Mouse (Mus musculus) midbrain, embryonic 14.5 days (tissue): ENCODE results near the gene Cobll1. TPM values are rescaled to one million over a fixed set of nuclear protein-coding genes. Genes with fewer than 3 reads are reported as not detected.

Source experiments
- ATAC-seq: fragments of 200-750 bp; cut with Nextera tagmentation; 2 replicates; pipeline ENCODE4 v1.8.0; 2017; ENCODE audit warnings: moderate number of reproducible peaks, moderate library complexity; ENCODE audit not compliant: low FRiP score, low TSS enrichment
- DNase-seq: peaks from one replicate; pipeline ENCODE4 v3.0.0-alpha.2; 2015
- H3K27ac ChIP-seq: fragments of 300-500 bp; sonication (generic); replicated peaks from 2 replicates; pipeline ENCODE4 v1.5.1; 2014; ENCODE audit warnings: mild to moderate bottlenecking, low read depth, low read length, moderate library complexity
- H3K27me3 ChIP-seq: fragments of 300-500 bp; sonication (generic); 2 replicates; pipeline ENCODE4 v1.6.1; 2014; ENCODE audit warnings: low read length, control low read depth, mixed read lengths; ENCODE audit not compliant: control insufficient read depth, insufficient read depth
- H3K36me3 ChIP-seq: fragments of 300-500 bp; sonication (generic); 2 replicates; pipeline ENCODE4 v1.6.1; 2014; ENCODE audit warnings: low read length, control low read depth; ENCODE audit not compliant: control insufficient read depth, insufficient read depth
- H3K4me1 ChIP-seq: fragments of 300-500 bp; sonication (generic); 2 replicates; pipeline ENCODE4 v1.6.1; 2014; ENCODE audit warnings: mild to moderate bottlenecking, antibody characterized with exemption, low read length, control low read depth; ENCODE audit not compliant: control insufficient read depth, insufficient read depth
- H3K4me2 ChIP-seq: fragments of 300-500 bp; sonication (generic); 2 replicates; pipeline ENCODE4 v1.6.1; 2014; ENCODE audit warnings: mild to moderate bottlenecking, low read length, moderate library complexity
- H3K4me3 ChIP-seq: fragments of 300-500 bp; sonication (generic); replicated peaks from 2 replicates; pipeline ENCODE4 v1.5.1; 2014; ENCODE audit warnings: low read depth, low read length
- H3K9ac ChIP-seq: fragments of 300-500 bp; sonication (generic); replicated peaks from 2 replicates; pipeline ENCODE4 v1.6.1; 2014; ENCODE audit warnings: mild to moderate bottlenecking, low read length, moderate library complexity
- H3K9me3 ChIP-seq: fragments of 300-500 bp; sonication (generic); 2 replicates; pipeline ENCODE4 v1.6.1; 2016; ENCODE audit warnings: low read length, control low read depth, mixed read lengths; ENCODE audit not compliant: control insufficient read depth
- WGBS: fragments of 180-500 bp; shearing (Covaris S2); extraction: QIAGEN DNeasy Blood & Tissue Kit; methylation state at CpG from one replicate; pipeline ENCODE4 v1.1.7; 2014; 5-methylcytosine and 5-hydroxymethylcytosine counted together
- polyA plus RNA-seq: library from polyadenylated mRNA; unstranded; fragments of >200 nt; fragmentation: Nextera tagmentation; extraction: Ambion mirVana; gene quantifications from 2 replicates; pipeline ENCODE4 v1.2.1, GENCODE M21; 2014

Cobll1 gene
- polyA plus RNA-seq, 1 experiment from 2014 or later: 3.5 TPM

- H3K36me3 ChIP-seq: no peaks in the 10 kb centered on the region
- H3K9me3 ChIP-seq: no peaks in the 10 kb centered on the region
- no peaks in the 10 kb centered on the region for H3K4me1 ChIP-seq
- H3K27ac ChIP-seq: no peak overlapping the region
- WGBS: 91% methylated on average over 2 of the region's 2 CpGs
- no peak overlapping the region for H3K4me3 ChIP-seq
- no peak overlapping the region for H3K9ac ChIP-seq
- no peaks in the 10 kb centered on the region for H3K27me3 ChIP-seq
- DNase-seq (no peak), ATAC-seq (no peak)
- no peak overlapping the region for H3K4me2 ChIP-seq
Measured at GRCm38 (mm10) chr2:65161715-65162114, 77.5 kb downstream of the Cobll1 start.

- WGBS: 81% methylated on average over 5 of the region's 5 CpGs
- H3K4me1 ChIP-seq: no peaks in the 10 kb centered on the region
- H3K9ac ChIP-seq: no peak overlapping the region
- H3K36me3 ChIP-seq: no peaks in the 10 kb centered on the region
- no peak for ATAC-seq
- no peak overlapping the region for H3K4me3 ChIP-seq
- H3K4me2 ChIP-seq: no peak overlapping the region
- H3K9me3 ChIP-seq: no peaks in the 10 kb centered on the region
- no peak overlapping the region for H3K27ac ChIP-seq
- DNase-seq: no peak
- H3K27me3 ChIP-seq: no peaks in the 10 kb centered on the region
Measured at GRCm38 (mm10) chr2:65157981-65158651, 81.1 kb downstream of the Cobll1 start.

- Histone ChIP-seq H3K27me3 (no peaks in the 10 kb centered on the region), H3K27ac (no peak overlapping the region), H3K9me3 (no peaks in the 10 kb centered on the region), H3K4me1 (no peaks in the 10 kb centered on the region), H3K36me3 (no peaks in the 10 kb centered on the region), H3K4me3 (no peak overlapping the region), H3K9ac (no peak overlapping the region), H3K4me2 (no peak overlapping the region)
- 85% methylated on average over 2 of the region's 2 CpGs for WGBS
- no peak for DNase-seq
- no peak for ATAC-seq
Measured at GRCm38 (mm10) chr2:65157325-65157724, 81.9 kb downstream of the Cobll1 start.

GRCm38 (mm10) chr2:65148928-65149327 is 90.3 kb downstream of the Cobll1 start:
- Histone ChIP-seq H3K9me3 (no peaks in the 10 kb centered on the region), H3K27me3 (no peaks in the 10 kb centered on the region), H3K27ac (no peak overlapping the region), H3K4me3 (no peak overlapping the region), H3K4me1 (no peaks in the 10 kb centered on the region), H3K36me3 (no peaks in the 10 kb centered on the region), H3K9ac (no peak overlapping the region), H3K4me2 (no peak overlapping the region)
- WGBS: 95% methylated on average over 6 of the region's 6 CpGs
- DNase-seq: no peak
- ATAC-seq: no peak

GRCm38 (mm10) chr2:65147431-65147830 is 91.8 kb downstream of the Cobll1 start:
- DNase-seq: no peak
- ATAC-seq: no peak
- WGBS: 68% methylated on average over 1 of the region's 1 CpGs
- H3K4me2 ChIP-seq: no peak overlapping the region
- H3K27ac ChIP-seq: no peak overlapping the region
- H3K27me3 ChIP-seq: no peaks in the 10 kb centered on the region
- no peaks in the 10 kb centered on the region for H3K9me3 ChIP-seq
- H3K4me3 ChIP-seq: no peak overlapping the region
- no peaks in the 10 kb centered on the region for H3K36me3 ChIP-seq
- H3K4me1 ChIP-seq: no peaks in the 10 kb centered on the region
- no peak overlapping the region for H3K9ac ChIP-seq

- Histone ChIP-seq H3K9me3 (no peaks in the 10 kb centered on the region), H3K4me3 (no peak overlapping the region), H3K36me3 (no peaks in the 10 kb centered on the region), H3K9ac (no peak overlapping the region), H3K4me1 (no peaks in the 10 kb centered on the region), H3K27ac (no peak overlapping the region), H3K4me2 (no peak overlapping the region), H3K27me3 (no peaks in the 10 kb centered on the region)
- DNase-seq (peak; percentile 73), ATAC-seq (no peak)
- 51% methylated on average over 6 of the region's 6 CpGs for WGBS
Measured at GRCm38 (mm10) chr2:65145421-65146117, 93.6 kb downstream of the Cobll1 start.

- 77% methylated on average over 4 of the region's 4 CpGs for WGBS
- Histone ChIP-seq H3K9me3 (no peaks in the 10 kb centered on the region), H3K4me1 (no peaks in the 10 kb centered on the region), H3K27ac (no peak overlapping the region), H3K4me3 (no peak overlapping the region), H3K4me2 (no peak overlapping the region), H3K27me3 (no peaks in the 10 kb centered on the region), H3K9ac (no peak overlapping the region), H3K36me3 (no peaks in the 10 kb centered on the region)
- DNase-seq: peak; percentile 4
- ATAC-seq: no peak
Measured at GRCm38 (mm10) chr2:65141093-65141661, 98.0 kb downstream of the Cobll1 start.

GRCm38 (mm10) chr2:65140330-65140922 is 98.8 kb downstream of the Cobll1 start:
- H3K4me2 ChIP-seq: no peak overlapping the region
- 52% methylated on average over 6 of the region's 6 CpGs for WGBS
- DNase-seq: peak; percentile 57
- no peaks in the 10 kb centered on the region for H3K36me3 ChIP-seq
- no peaks in the 10 kb centered on the region for H3K4me1 ChIP-seq
- ATAC-seq: no peak
- H3K9me3 ChIP-seq: no peaks in the 10 kb centered on the region
- no peaks in the 10 kb centered on the region for H3K27me3 ChIP-seq
- H3K9ac ChIP-seq: no peak overlapping the region
- no peak overlapping the region for H3K27ac ChIP-seq
- H3K4me3 ChIP-seq: no peak overlapping the region
